Mouse (Mus musculus): ENCODE results near the gene Gm10719. TPM values are rescaled to one million over a fixed set of nuclear protein-coding genes. Genes with fewer than 3 reads are reported as not detected.
"Not testable (repeated sequence)": the region's sequence is repeated elsewhere in the genome, so short reads cannot be mapped to it uniquely, and the experiment has no call there.

Gene Gm10719
- polyA plus RNA-seq, 1 experiment from 2014 or later = not detected

- not testable (repeated sequence) for ATAC-seq; H3K4me3 ChIP-seq (ENCODE audit: low read depth, low read length); H3K9ac ChIP-seq (ENCODE audit: low read depth, low read length); H3K27ac ChIP-seq (ENCODE audit: low read depth, low read length); H3K36me3 ChIP-seq (ENCODE audit: control insufficient read depth, insufficient read depth); H3K4me2 ChIP-seq (replicated peaks; ENCODE audit: low read depth); H3K9me3 ChIP-seq (ENCODE audit: control insufficient read depth); H3K4me1 ChIP-seq (replicated peaks; ENCODE audit: control insufficient read depth, insufficient read depth, low read length); H3K27me3 ChIP-seq (replicated peaks; ENCODE audit: control insufficient read depth, insufficient read depth, low read length)
- 68% methylated on average over 14 of the region's 16 CpGs for WGBS
These were observed 6.9 kb downstream of the Gm10719 start for GRCm38 (mm10) chr9:3023985-3024648.

GRCm38 (mm10) chr9:3024912-3025467, 7.8 kb downstream of the Gm10719 start, which contains the start of gene Gm10717:
Gene Gm10717, plus strand, starts transcription at chr9:3025417.
- not testable (repeated sequence) for H3K4me3 ChIP-seq (ENCODE audit: low read depth, low read length); H3K27me3 ChIP-seq (replicated peaks; ENCODE audit: control insufficient read depth, insufficient read depth, low read length); H3K9ac ChIP-seq (ENCODE audit: low read depth, low read length); H3K4me1 ChIP-seq (replicated peaks; ENCODE audit: control insufficient read depth, insufficient read depth, low read length); H3K4me2 ChIP-seq (replicated peaks; ENCODE audit: low read depth); H3K36me3 ChIP-seq (ENCODE audit: control insufficient read depth, insufficient read depth); H3K9me3 ChIP-seq (ENCODE audit: control insufficient read depth); ATAC-seq; H3K27ac ChIP-seq (ENCODE audit: low read depth, low read length)
- WGBS = 73% methylated on average over 12 of the region's 12 CpGs

GRCm38 (mm10) chr9:3025653-3026052, 8.4 kb downstream of the Gm10719 start:
- not testable (repeated sequence) for H3K4me2 ChIP-seq (replicated peaks; ENCODE audit: low read depth); H3K27me3 ChIP-seq (replicated peaks; ENCODE audit: control insufficient read depth, insufficient read depth, low read length); H3K36me3 ChIP-seq (ENCODE audit: control insufficient read depth, insufficient read depth); ATAC-seq; H3K4me1 ChIP-seq (replicated peaks; ENCODE audit: control insufficient read depth, insufficient read depth, low read length); H3K27ac ChIP-seq (ENCODE audit: low read depth, low read length); H3K4me3 ChIP-seq (ENCODE audit: low read depth, low read length); H3K9ac ChIP-seq (ENCODE audit: low read depth, low read length); H3K9me3 ChIP-seq (ENCODE audit: control insufficient read depth)
- WGBS = 63% methylated on average over 4 of the region's 6 CpGs

GRCm38 (mm10) chr9:3026136-3026535, 8.9 kb downstream of the Gm10719 start:
- not testable (repeated sequence) for H3K36me3 ChIP-seq (ENCODE audit: control insufficient read depth, insufficient read depth); H3K4me3 ChIP-seq (ENCODE audit: low read depth, low read length); H3K4me2 ChIP-seq (replicated peaks; ENCODE audit: low read depth); ATAC-seq; H3K4me1 ChIP-seq (replicated peaks; ENCODE audit: control insufficient read depth, insufficient read depth, low read length); H3K9ac ChIP-seq (ENCODE audit: low read depth, low read length); H3K27ac ChIP-seq (ENCODE audit: low read depth, low read length); H3K27me3 ChIP-seq (replicated peaks; ENCODE audit: control insufficient read depth, insufficient read depth, low read length); H3K9me3 ChIP-seq (ENCODE audit: control insufficient read depth)
- WGBS = 73% methylated on average over 5 of the region's 5 CpGs

GRCm38 (mm10) chr9:3026741-3027140, 9.5 kb downstream of the Gm10719 start:
- not testable (repeated sequence) for H3K36me3 ChIP-seq (ENCODE audit: control insufficient read depth, insufficient read depth); H3K4me3 ChIP-seq (ENCODE audit: low read depth, low read length); H3K27me3 ChIP-seq (replicated peaks; ENCODE audit: control insufficient read depth, insufficient read depth, low read length); H3K27ac ChIP-seq (ENCODE audit: low read depth, low read length); H3K9me3 ChIP-seq (ENCODE audit: control insufficient read depth); H3K9ac ChIP-seq (ENCODE audit: low read depth, low read length); H3K4me1 ChIP-seq (replicated peaks; ENCODE audit: control insufficient read depth, insufficient read depth, low read length); H3K4me2 ChIP-seq (replicated peaks; ENCODE audit: low read depth); ATAC-seq
- WGBS = 71% methylated on average over 9 of the region's 9 CpGs

- not testable (repeated sequence) for ATAC-seq; H3K36me3 ChIP-seq (ENCODE audit: control insufficient read depth, insufficient read depth); H3K27ac ChIP-seq (ENCODE audit: low read depth, low read length); H3K27me3 ChIP-seq (replicated peaks; ENCODE audit: control insufficient read depth, insufficient read depth, low read length); H3K9me3 ChIP-seq (ENCODE audit: control insufficient read depth); H3K9ac ChIP-seq (ENCODE audit: low read depth, low read length); H3K4me2 ChIP-seq (replicated peaks; ENCODE audit: low read depth); H3K4me3 ChIP-seq (ENCODE audit: low read depth, low read length); H3K4me1 ChIP-seq (replicated peaks; ENCODE audit: control insufficient read depth, insufficient read depth, low read length)
- 76% methylated on average over 9 of the region's 9 CpGs for WGBS
These were observed 10.0 kb downstream of the Gm10719 start for GRCm38 (mm10) chr9:3027200-3027599.

GRCm38 (mm10) chr9:3029276-3030000, 12.2 kb downstream of the Gm10719 start:
- not testable (repeated sequence) for ATAC-seq; H3K27ac ChIP-seq (ENCODE audit: low read depth, low read length); H3K4me2 ChIP-seq (replicated peaks; ENCODE audit: low read depth)

GRCm38 (mm10) chr9:3030677-3031318, 13.6 kb downstream of the Gm10719 start:
- WGBS = 65% methylated on average over 2 of the region's 10 CpGs
- not testable (repeated sequence) for H3K4me1 ChIP-seq (replicated peaks; ENCODE audit: control insufficient read depth, insufficient read depth, low read length); H3K9me3 ChIP-seq (ENCODE audit: control insufficient read depth); ATAC-seq; H3K27me3 ChIP-seq (replicated peaks; ENCODE audit: control insufficient read depth, insufficient read depth, low read length); H3K27ac ChIP-seq (ENCODE audit: low read depth, low read length); H3K4me3 ChIP-seq (ENCODE audit: low read depth, low read length); H3K9ac ChIP-seq (ENCODE audit: low read depth, low read length); H3K4me2 ChIP-seq (replicated peaks; ENCODE audit: low read depth); H3K36me3 ChIP-seq (ENCODE audit: control insufficient read depth, insufficient read depth)

More at GRCm38 (mm10) chr9:3029276-3030000, 12.2 kb downstream of the Gm10719 start:
- not testable (repeated sequence) for H3K9me3 ChIP-seq (ENCODE audit: control insufficient read depth); H3K4me1 ChIP-seq (replicated peaks; ENCODE audit: control insufficient read depth, insufficient read depth, low read length); H3K9ac ChIP-seq (ENCODE audit: low read depth, low read length); H3K36me3 ChIP-seq (ENCODE audit: control insufficient read depth, insufficient read depth); H3K27me3 ChIP-seq (replicated peaks; ENCODE audit: control insufficient read depth, insufficient read depth, low read length); H3K4me3 ChIP-seq (ENCODE audit: low read depth, low read length)
- WGBS = 67% methylated on average over 12 of the region's 16 CpGs

- H3K4me3 ChIP-seq (ENCODE audit: low read depth, low read length); H3K4me1 ChIP-seq (replicated peaks; ENCODE audit: control insufficient read depth, insufficient read depth, low read length); H3K27ac ChIP-seq (ENCODE audit: low read depth, low read length); H3K9me3 ChIP-seq (ENCODE audit: control insufficient read depth); H3K27me3 ChIP-seq (replicated peaks; ENCODE audit: control insufficient read depth, insufficient read depth, low read length); H3K4me2 ChIP-seq (replicated peaks; ENCODE audit: low read depth); ATAC-seq; H3K36me3 ChIP-seq (ENCODE audit: control insufficient read depth, insufficient read depth); H3K9ac ChIP-seq (ENCODE audit: low read depth, low read length): not testable (repeated sequence)
- no CpG with 5 or more reads among the region's 8 CpGs for WGBS
These were observed 17.1 kb downstream of the Gm10719 start, which contains the start of gene Gm17535 for GRCm38 (mm10) chr9:3034299-3034698. Gene Gm17535, plus strand, starts transcription at chr9:3034599.
